Mouse (Mus musculus) left cerebral cortex, adult 11 months (tissue): ENCODE measurements at regions not wholly inside any gene's neighbourhood (a gene's known extent, or its start where the extent isn't known, plus 50 kb on each side); places are given as distances from the start of the nearest gene placed in this dataset.

Experiments used
- DNase-seq: peaks from one replicate; pipeline ENCODE4 v3.0.0; 2022; ENCODE audit warnings: low spot score

- no peak for DNase-seq
Measured at GRCm38 (mm10) chr5:75467916-75468315, 106.8 kb upstream of the Kit start.

GRCm38 (mm10) chr5:75471010-75471409 is 103.7 kb upstream of the Kit start:
- DNase-seq: no peak

GRCm38 (mm10) chr5:75472484-75472883 is 102.2 kb upstream of the Kit start:
- DNase-seq: no peak

- no peak for DNase-seq
Measured at GRCm38 (mm10) chr5:75475414-75475813, 99.3 kb upstream of the Kit start.

- DNase-seq: no peak
Measured at GRCm38 (mm10) chr5:75478499-75478898, 96.2 kb upstream of the Kit start.

GRCm38 (mm10) chr5:75479149-75479548 is 95.6 kb upstream of the Kit start:
- DNase-seq: no peak

- no peak for DNase-seq
Measured at GRCm38 (mm10) chr5:75481595-75481994, 93.1 kb upstream of the Kit start.

- DNase-seq: no peak
Measured at GRCm38 (mm10) chr5:75484330-75484729, 90.4 kb upstream of the Kit start.

GRCm38 (mm10) chr5:75490806-75491205 is 83.9 kb upstream of the Kit start:
- DNase-seq: no peak

- DNase-seq: no peak
Measured at GRCm38 (mm10) chr5:75494143-75494542, 80.6 kb upstream of the Kit start.

- DNase-seq: no peak
Measured at GRCm38 (mm10) chr5:75499053-75499452, 75.7 kb upstream of the Kit start.

- no peak for DNase-seq
Measured at GRCm38 (mm10) chr5:75499695-75500094, 75.0 kb upstream of the Kit start.

GRCm38 (mm10) chr5:75500654-75501416 is 73.9 kb upstream of the Kit start:
- no peak for DNase-seq

- no peak for DNase-seq
Measured at GRCm38 (mm10) chr5:75503673-75504072, 71.0 kb upstream of the Kit start.

- no peak for DNase-seq
Measured at GRCm38 (mm10) chr5:75512521-75513422, 61.9 kb upstream of the Kit start.

GRCm38 (mm10) chr5:75518213-75518612 is 56.5 kb upstream of the Kit start:
- DNase-seq: no peak

GRCm38 (mm10) chr5:75523041-75523678 is 51.6 kb upstream of the Kit start:
- no peak for DNase-seq
